Mouse (Mus musculus) brain, embryonic 14.5 days (tissue): Measurements from ENCODE around the gene Aurkb.

Experiments used
- CTCF ChIP-seq: fragments of 200-500 bp; IDR thresholded peaks from 2 replicates; pipeline ENCODE4 v1.5.1; 2012; ENCODE audit warnings: inconsistent platforms, mild to moderate bottlenecking, moderate library complexity, borderline replicate concordance; ENCODE audit not compliant: insufficient read depth, insufficient read length; ENCODE audit errors: extremely low read depth
- POLR2A ChIP-seq: fragments of 200-500 bp; IDR thresholded peaks from 2 replicates; pipeline ENCODE4 v1.6.1; 2012; ENCODE audit warnings: mild to moderate bottlenecking, inconsistent platforms, borderline replicate concordance; ENCODE audit not compliant: poor library complexity, insufficient read depth, insufficient read length, severe bottlenecking; ENCODE audit errors: extremely low read depth

DNA sequence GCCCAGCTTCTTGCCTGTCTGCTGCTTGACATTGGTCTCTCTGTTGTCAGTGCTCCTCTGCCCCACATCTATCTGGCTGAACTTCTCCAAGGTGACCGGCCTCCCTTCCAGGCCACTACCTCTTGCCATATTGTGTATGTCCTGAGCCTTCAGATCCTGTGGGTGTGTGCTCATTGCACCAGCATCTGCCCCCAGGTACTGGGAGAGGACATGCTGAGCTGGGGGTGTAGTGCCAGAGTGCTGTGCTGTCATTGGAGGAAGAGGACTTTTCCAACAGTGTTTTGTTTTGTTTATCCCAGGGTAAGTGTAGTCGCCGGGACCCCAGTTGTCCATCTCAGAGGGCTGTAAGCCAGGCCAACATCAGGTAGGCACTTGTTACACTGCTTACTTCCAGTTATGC lies 10.9 kb upstream of the Aurkb start:
- TF ChIP-seq CTCF = no peak
- TF ChIP-seq POLR2A = no peak
